Mouse (Mus musculus) C2C12 (cell line): Measurements from ENCODE around the gene Lsm5.

Experiments
- CEBPB ChIP-seq: IDR thresholded peaks from one replicate; pipeline ENCODE4 v1.6.1; 2011; ENCODE audit warnings: low read depth, mild to moderate bottlenecking, control low read depth, moderate library complexity
- CTCF ChIP-seq: IDR thresholded peaks from one replicate; pipeline ENCODE4 v1.5.1; 2011; ENCODE audit not compliant: control insufficient read depth, insufficient read depth, insufficient read length
- MAX ChIP-seq: IDR thresholded peaks from one replicate; pipeline ENCODE4 v1.6.1; 2011; ENCODE audit warnings: mild to moderate bottlenecking, control low read depth
- MYOD1 ChIP-seq: IDR thresholded peaks from one replicate; pipeline ENCODE4 v1.6.1; 2011; ENCODE audit warnings: low read depth; ENCODE audit not compliant: control insufficient read depth, insufficient read length
- MYOG ChIP-seq: IDR thresholded peaks from one replicate; pipeline ENCODE4 v1.6.1; 2011; ENCODE audit not compliant: control insufficient read depth, insufficient read length; ENCODE audit errors: extremely low read depth

DNA sequence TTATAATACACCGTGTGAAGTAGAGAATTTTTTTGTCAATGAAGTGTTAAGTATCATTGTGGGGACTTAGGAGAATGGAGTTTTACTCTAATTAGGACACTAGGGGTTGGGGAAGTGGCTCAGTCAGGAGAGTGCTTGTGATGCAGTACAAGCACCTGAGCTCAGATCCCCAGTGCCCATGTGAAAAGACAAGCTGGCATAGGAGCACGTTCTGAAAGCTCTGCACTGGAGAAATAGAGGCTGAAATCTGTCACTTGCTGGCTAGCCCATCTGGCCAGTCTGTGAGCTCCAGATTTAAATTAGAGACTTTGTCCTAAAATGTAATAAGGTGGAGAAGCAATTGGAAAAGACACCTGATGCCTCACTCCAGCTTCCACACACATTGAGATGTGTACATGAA lies 28.0 kb upstream of the Lsm5 start:
- TF ChIP-seq CTCF (no peak), CEBPB (no peak), MAX (no peak), MYOD1 (no peak), MYOG (no peak)
